Mouse (Mus musculus): ENCODE results near the gene Epb41l3. TPM values are rescaled to one million over a fixed set of nuclear protein-coding genes. Genes with fewer than 3 reads are reported as not detected.
A peak's percentile ranks its signal among the peaks of the same experiment; 100 is the strongest.

The Epb41l3 gene
- polyA plus RNA-seq, 2 experiments, result 102 to 140 TPM

GRCm38 (mm10) chr17:69225996-69226395, 150.5 kb downstream of the Epb41l3 start:
- no peak for ATAC-seq (ENCODE audit: low FRiP score, low read depth)
- Histone ChIP-seq H3K4me2 (replicated peaks; ENCODE audit: low read depth, low read length, severe bottlenecking) (no peak overlapping the region), H3K9ac (ENCODE audit: low read depth, low read length, severe bottlenecking) (no peak overlapping the region), H3K4me1 (ENCODE audit: control insufficient read depth, insufficient read depth, low read length) (peaks cover 15% of the 10 kb centered on the region), H3K27me3 (ENCODE audit: control insufficient read depth, insufficient read depth, low read length) (no peaks in the 10 kb centered on the region), H3K9me3 (ENCODE audit: control insufficient read depth, low read length) (no peaks in the 10 kb centered on the region), H3K36me3 (ENCODE audit: control insufficient read depth, insufficient read depth, low read length) (peaks cover 14% of the 10 kb centered on the region), H3K27ac (replicated peaks; ENCODE audit: low read depth, low read length) (no peak overlapping the region), H3K4me3 (replicated peaks; ENCODE audit: low read length) (no peak overlapping the region)
- DNase-seq (ENCODE audit: low spot score), result no peak
- WGBS, result 86% methylated on average over 7 of the region's 7 CpGs
- TF ChIP-seq POLR2A (IDR thresholded peaks at IDR 0.05; ENCODE audit: borderline replicate concordance, extremely low read depth, insufficient read depth, insufficient read length), result no peak

- Histone ChIP-seq H3K27me3 (ENCODE audit: control insufficient read depth, insufficient read depth, low read length) (no peaks in the 10 kb centered on the region), H3K4me3 (replicated peaks; ENCODE audit: low read length) (no peak overlapping the region), H3K27ac (replicated peaks; ENCODE audit: low read depth, low read length) (no peak overlapping the region; the same call in 1 of the 2 replicates), H3K36me3 (ENCODE audit: control insufficient read depth, insufficient read depth, low read length) (peaks cover 14% of the 10 kb centered on the region), H3K4me1 (ENCODE audit: control insufficient read depth, insufficient read depth, low read length) (peaks cover 11% of the 10 kb centered on the region; the same call in 1 of the 2 replicates), H3K9ac (ENCODE audit: low read depth, low read length, severe bottlenecking) (no peak overlapping the region), H3K4me2 (replicated peaks; ENCODE audit: low read depth, low read length, severe bottlenecking) (no peak overlapping the region), H3K9me3 (ENCODE audit: control insufficient read depth, low read length) (no peaks in the 10 kb centered on the region)
- WGBS, result 49% methylated on average over 9 of the region's 9 CpGs
- TF ChIP-seq POLR2A (IDR thresholded peaks at IDR 0.05; ENCODE audit: borderline replicate concordance, extremely low read depth, insufficient read depth, insufficient read length), result no peak
- ATAC-seq (ENCODE audit: low FRiP score, low read depth) (peak; percentile 51), DNase-seq (ENCODE audit: low spot score) (peak; percentile 27)
Observed at GRCm38 (mm10) chr17:69227426-69228014, 152.0 kb downstream of the Epb41l3 start.

- DNase-seq (ENCODE audit: low spot score) (no peak), ATAC-seq (ENCODE audit: low FRiP score, low read depth) (no peak)
- Histone ChIP-seq H3K4me3 (replicated peaks; ENCODE audit: low read length) (no peak overlapping the region), H3K36me3 (ENCODE audit: control insufficient read depth, insufficient read depth, low read length) (0 out of 2 replicates have a peak, but pooled peaks cover 3% of the 10 kb centered on the region), H3K4me2 (replicated peaks; ENCODE audit: low read depth, low read length, severe bottlenecking) (no peak overlapping the region), H3K9me3 (ENCODE audit: control insufficient read depth, low read length) (no peaks in the 10 kb centered on the region), H3K27me3 (ENCODE audit: control insufficient read depth, insufficient read depth, low read length) (no peaks in the 10 kb centered on the region), H3K4me1 (ENCODE audit: control insufficient read depth, insufficient read depth, low read length) (peaks cover 11% of the 10 kb centered on the region; the same call in 1 of the 2 replicates), H3K9ac (ENCODE audit: low read depth, low read length, severe bottlenecking) (no peak overlapping the region), H3K27ac (replicated peaks; ENCODE audit: low read depth, low read length) (no peak overlapping the region)
- TF ChIP-seq POLR2A (IDR thresholded peaks at IDR 0.05; ENCODE audit: borderline replicate concordance, extremely low read depth, insufficient read depth, insufficient read length), result no peak
- 46% methylated on average over 5 of the region's 5 CpGs for WGBS
Observed at GRCm38 (mm10) chr17:69229451-69229850, 154.0 kb downstream of the Epb41l3 start.

- H3K4me3 ChIP-seq (replicated peaks; ENCODE audit: low read length), result no peak overlapping the region
- no peak for TF ChIP-seq POLR2A (IDR thresholded peaks at IDR 0.05; ENCODE audit: borderline replicate concordance, extremely low read depth, insufficient read depth, insufficient read length)
- ATAC-seq (ENCODE audit: low FRiP score, low read depth) (no peak), DNase-seq (ENCODE audit: low spot score) (no peak)
- no peak overlapping the region for H3K4me2 ChIP-seq (replicated peaks; ENCODE audit: low read depth, low read length, severe bottlenecking)
- 53% methylated on average over 6 of the region's 6 CpGs for WGBS
- H3K27ac ChIP-seq (replicated peaks; ENCODE audit: low read depth, low read length), result no peak overlapping the region
- no peaks in the 10 kb centered on the region for H3K36me3 ChIP-seq (ENCODE audit: control insufficient read depth, insufficient read depth, low read length)
- no peaks in the 10 kb centered on the region for H3K27me3 ChIP-seq (ENCODE audit: control insufficient read depth, insufficient read depth, low read length)
- no peaks in the 10 kb centered on the region for H3K9me3 ChIP-seq (ENCODE audit: control insufficient read depth, low read length)
- no peak overlapping the region for H3K9ac ChIP-seq (ENCODE audit: low read depth, low read length, severe bottlenecking)
- peaks cover 11% of the 10 kb centered on the region; the same call in 1 of the 2 replicates for H3K4me1 ChIP-seq (ENCODE audit: control insufficient read depth, insufficient read depth, low read length)
Observed at GRCm38 (mm10) chr17:69230131-69230621, 154.7 kb downstream of the Epb41l3 start.

- no peak overlapping the region for H3K27ac ChIP-seq (replicated peaks; ENCODE audit: low read depth, low read length)
- DNase-seq (ENCODE audit: low spot score) (no peak), ATAC-seq (ENCODE audit: low FRiP score, low read depth) (no peak)
- H3K4me3 ChIP-seq (replicated peaks; ENCODE audit: low read length), result no peak overlapping the region
- H3K27me3 ChIP-seq (ENCODE audit: control insufficient read depth, insufficient read depth, low read length), result no peaks in the 10 kb centered on the region
- no peak overlapping the region for H3K9ac ChIP-seq (ENCODE audit: low read depth, low read length, severe bottlenecking)
- H3K9me3 ChIP-seq (ENCODE audit: control insufficient read depth, low read length), result no peaks in the 10 kb centered on the region
- WGBS, result 78% methylated on average over 5 of the region's 5 CpGs
- no peak overlapping the region for H3K4me2 ChIP-seq (replicated peaks; ENCODE audit: low read depth, low read length, severe bottlenecking)
- H3K36me3 ChIP-seq (ENCODE audit: control insufficient read depth, insufficient read depth, low read length), result no peaks in the 10 kb centered on the region
- no peak for TF ChIP-seq POLR2A (IDR thresholded peaks at IDR 0.05; ENCODE audit: borderline replicate concordance, extremely low read depth, insufficient read depth, insufficient read length)
- H3K4me1 ChIP-seq (ENCODE audit: control insufficient read depth, insufficient read depth, low read length), result peaks cover 11% of the 10 kb centered on the region; the same call in 1 of the 2 replicates
Observed at GRCm38 (mm10) chr17:69231360-69231759, 155.9 kb downstream of the Epb41l3 start.

Data from limb, embryonic 14.5 days (tissue).